Mouse (Mus musculus) lung, embryonic 16.5 days (tissue): ENCODE results near the gene Mafk. TPM values are rescaled to one million over a fixed set of nuclear protein-coding genes. Genes with fewer than 3 reads are reported as not detected.

Experiments used
- ATAC-seq: fragments of 200-750 bp; cut with Nextera tagmentation; 2 replicates; pipeline ENCODE4 v1.8.0; 2017; ENCODE audit warnings: low read depth, mild to moderate bottlenecking, moderate library complexity
- H3K27ac ChIP-seq: fragments of 300-500 bp; sonication (generic); 2 replicates; pipeline ENCODE4 v1.5.1; 2014; ENCODE audit warnings: mild to moderate bottlenecking, control low read depth, low read length
- H3K27me3 ChIP-seq: fragments of 300-500 bp; sonication (generic); 2 replicates; pipeline ENCODE4 v1.6.1; 2014; ENCODE audit warnings: low read depth, low read length, mixed read lengths; ENCODE audit not compliant: control insufficient read depth, insufficient read depth
- H3K36me3 ChIP-seq: fragments of 300-500 bp; sonication (generic); 2 replicates; pipeline ENCODE4 v1.6.1; 2014; ENCODE audit warnings: low read length; ENCODE audit not compliant: control insufficient read depth, insufficient read depth
- H3K4me1 ChIP-seq: fragments of 300-500 bp; sonication (generic); replicated peaks from 2 replicates; pipeline ENCODE4 v1.6.1; 2014; ENCODE audit warnings: low read length, mixed read lengths; ENCODE audit not compliant: control insufficient read depth, insufficient read depth
- H3K4me2 ChIP-seq: fragments of 300-500 bp; sonication (generic); 2 replicates; pipeline ENCODE4 v1.6.1; 2014; ENCODE audit warnings: low read depth, low read length, control low read depth
- H3K4me3 ChIP-seq: fragments of 300-500 bp; sonication (generic); 2 replicates; pipeline ENCODE4 v1.5.1; 2014; ENCODE audit warnings: mild to moderate bottlenecking, low read length, control low read depth
- H3K9ac ChIP-seq: fragments of 300-500 bp; sonication (generic); 2 replicates; pipeline ENCODE4 v1.6.1; 2014; ENCODE audit warnings: low read length, control low read depth
- H3K9me3 ChIP-seq: fragments of 300-500 bp; sonication (generic); 2 replicates; pipeline ENCODE4 v1.6.1; 2016; ENCODE audit warnings: low read length; ENCODE audit not compliant: control insufficient read depth
- WGBS: fragments of 180-500 bp; shearing (Covaris S2); extraction: QIAGEN DNeasy Blood & Tissue Kit; methylation state at CpG from one replicate; pipeline ENCODE4 v1.1.7; 2014; 5-methylcytosine and 5-hydroxymethylcytosine counted together
- polyA plus RNA-seq: library from polyadenylated mRNA; unstranded; fragments of >200 nt; fragmentation: Nextera tagmentation; extraction: Ambion mirVana; gene quantifications from 2 replicates; pipeline ENCODE4 v1.2.1, GENCODE M21; 2015

Mafk gene
- polyA plus RNA-seq, 1 experiment from 2014 or later, result 16.3 TPM

DNA sequence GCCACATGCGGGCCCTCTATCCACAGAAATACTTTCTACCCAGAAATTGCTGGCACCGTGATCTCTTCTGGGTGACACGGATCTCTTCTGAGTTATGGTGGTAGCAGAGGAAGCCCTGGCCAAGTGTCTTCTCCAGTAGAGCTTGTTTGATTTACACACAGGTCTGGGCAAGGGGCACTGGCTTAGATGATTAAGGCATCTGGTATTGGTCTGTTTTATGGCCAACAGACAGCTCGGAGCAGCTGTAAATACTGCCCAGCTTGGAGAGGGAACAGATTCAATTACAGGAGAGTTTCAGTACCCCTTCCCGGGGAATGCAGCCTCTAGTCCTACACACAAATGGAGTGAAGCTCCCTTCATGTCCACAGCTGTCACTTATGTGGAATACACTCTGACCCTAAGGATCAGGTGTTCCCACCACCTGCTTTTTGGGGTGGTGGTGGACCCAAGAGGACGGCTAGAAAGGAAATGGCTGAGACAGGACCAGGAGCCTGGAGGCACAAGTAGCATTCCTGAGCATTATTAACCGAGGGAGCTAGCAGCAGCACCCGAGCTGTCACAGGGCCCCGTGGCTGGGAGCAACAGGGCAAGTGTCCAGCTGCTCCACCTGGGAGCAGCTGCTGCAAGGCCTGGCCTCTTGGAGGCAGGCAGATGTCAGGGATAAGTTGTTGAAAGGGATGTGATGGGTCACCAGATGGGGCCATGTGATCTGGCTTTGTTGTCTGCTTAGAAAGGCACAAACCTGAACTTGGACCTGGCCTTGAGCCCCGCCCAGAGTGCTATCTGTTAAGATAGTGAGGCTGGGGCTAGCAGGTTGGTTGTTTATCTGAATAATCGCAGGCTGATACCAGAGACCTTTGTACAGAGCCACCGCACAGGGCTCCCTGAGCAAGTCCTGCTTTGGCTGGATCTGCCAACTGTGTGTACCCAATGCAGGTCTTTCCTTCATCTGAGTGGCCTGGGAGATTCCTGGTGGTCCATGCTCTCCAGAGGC is 30.4 kb downstream of the Mafk start:
- no peak overlapping the region for H3K4me2 ChIP-seq
- 71% methylated on average over 12 of the region's 12 CpGs for WGBS
- peaks cover 17% of the 10 kb centered on the region for H3K36me3 ChIP-seq

DNA sequence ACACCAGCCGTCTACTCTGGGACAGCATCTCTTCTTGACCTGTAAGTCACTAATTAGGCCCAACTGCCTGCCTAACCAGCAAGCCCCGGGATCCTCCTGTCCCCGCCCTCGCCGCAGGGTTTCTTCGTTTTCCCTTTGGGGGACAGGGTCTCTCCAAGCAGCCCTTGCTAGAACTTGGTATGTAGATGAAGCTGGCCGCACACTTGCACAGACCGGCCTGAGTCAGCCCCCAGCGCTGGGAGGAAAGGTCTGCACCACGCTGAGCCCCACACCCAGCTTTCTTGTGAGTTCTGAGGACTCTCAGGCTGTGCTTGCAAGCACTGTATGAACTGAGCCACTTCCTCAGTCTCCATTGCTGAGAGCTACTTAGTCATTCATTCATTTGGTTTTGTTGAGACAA is 33.2 kb downstream of the Mafk start:
- Histone ChIP-seq H3K4me2 (no peak overlapping the region), H3K27ac (no peak overlapping the region), H3K9ac (no peak overlapping the region), H3K4me3 (no peak overlapping the region), H3K27me3 (no peaks in the 10 kb centered on the region), H3K4me1 (peaks cover 8% of the 10 kb centered on the region), H3K9me3 (no peaks in the 10 kb centered on the region), H3K36me3 (peaks cover 17% of the 10 kb centered on the region)
- 88% methylated on average over 10 of the region's 10 CpGs for WGBS
- no peak for ATAC-seq

More for the DNA sequence above, 30.4 kb downstream of the Mafk start:
- no peaks in the 10 kb centered on the region for H3K27me3 ChIP-seq
- H3K27ac ChIP-seq, result no peak overlapping the region
- H3K9ac ChIP-seq, result no peak overlapping the region
- H3K4me1 ChIP-seq, result peaks cover 8% of the 10 kb centered on the region
- H3K4me3 ChIP-seq, result no peak overlapping the region
- no peak for ATAC-seq
- no peaks in the 10 kb centered on the region for H3K9me3 ChIP-seq

DNA sequence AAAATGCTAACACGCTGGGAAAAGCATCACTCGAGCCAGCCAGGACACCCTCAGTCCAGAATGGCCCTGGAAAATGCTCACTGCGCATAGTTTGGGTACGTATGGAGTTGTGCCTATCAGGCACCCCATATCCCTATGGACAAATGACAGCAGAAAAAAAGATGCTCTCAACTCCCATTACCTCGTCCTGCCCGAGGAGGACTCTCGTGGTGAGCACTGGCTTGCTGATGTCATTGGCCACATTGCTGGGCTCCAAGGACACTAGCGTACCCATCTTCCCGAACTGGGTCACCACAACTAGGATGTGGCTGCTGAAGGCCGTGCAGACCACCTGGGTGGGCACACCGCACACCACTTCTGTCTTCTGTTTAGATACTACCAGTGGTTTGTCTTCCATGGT is 34.6 kb downstream of the Mafk start:
- no peaks in the 10 kb centered on the region for H3K9me3 ChIP-seq
- peak overlapping the region; percentile 81 for H3K4me2 ChIP-seq
- peak overlapping the region; percentile 99 for H3K4me3 ChIP-seq
- peaks cover 8% of the 10 kb centered on the region for H3K4me1 ChIP-seq
- no peak overlapping the region for H3K27ac ChIP-seq
- WGBS, result 35% methylated on average over 11 of the region's 11 CpGs
- H3K27me3 ChIP-seq, result no peaks in the 10 kb centered on the region
- H3K36me3 ChIP-seq, result peaks cover 17% of the 10 kb centered on the region
- no peak for ATAC-seq
- H3K9ac ChIP-seq, result peak overlapping the region; percentile 89

DNA sequence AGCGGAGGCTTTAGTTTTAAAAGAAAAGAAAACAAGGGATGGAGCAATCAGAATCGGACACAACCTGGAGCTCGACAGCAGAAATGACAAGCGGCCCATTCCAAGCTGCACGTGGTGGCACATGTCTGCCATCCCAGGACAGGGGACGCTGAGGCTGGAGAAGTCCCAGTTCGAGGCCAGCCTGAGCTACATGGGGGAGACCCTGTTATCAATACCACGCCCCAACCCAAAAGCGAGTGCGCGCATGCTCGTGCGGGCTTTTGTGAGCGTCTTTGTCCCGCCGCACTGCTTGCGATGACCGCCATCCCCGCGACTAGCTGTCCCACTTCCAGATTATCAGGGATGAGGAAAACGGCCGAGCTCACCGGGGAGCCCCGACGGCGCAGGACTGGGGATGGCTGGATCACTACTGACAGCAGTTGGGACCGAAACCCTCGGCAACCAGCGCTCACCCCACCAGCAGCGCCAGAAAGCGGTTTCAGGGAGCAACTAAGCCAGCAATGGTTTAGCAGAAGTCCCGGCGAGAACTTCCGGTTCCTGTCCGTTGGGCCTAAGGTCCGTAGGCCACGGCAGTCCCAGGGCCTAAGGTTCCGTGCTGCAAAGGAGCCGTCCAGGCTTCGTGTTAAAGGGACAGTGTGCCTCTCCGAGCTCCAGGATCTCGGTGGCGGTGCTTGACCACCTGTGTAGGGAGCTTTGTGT is 35.2 kb downstream of the Mafk start, which contains the start of the genes Gm26938 and Psmg3:
Gene Gm26938 (minus strand): TSS at position 51 of the 699 bp plus-strand sequence.
Gene Psmg3 (minus strand): TSS at position 529 of the 699 bp plus-strand sequence.
- peaks cover 8% of the 10 kb centered on the region for H3K4me1 ChIP-seq
- H3K27me3 ChIP-seq, result no peaks in the 10 kb centered on the region
- H3K9me3 ChIP-seq, result no peaks in the 10 kb centered on the region
- 1% methylated on average over 43 of the region's 43 CpGs for WGBS
- peaks cover 17% of the 10 kb centered on the region for H3K36me3 ChIP-seq
- H3K4me2 ChIP-seq, result peak within 1 kb of the TSS; percentile 81
- H3K27ac ChIP-seq, result peak within 1 kb of the TSS; percentile 59
- peak within 1 kb of the TSS; percentile 89 for H3K9ac ChIP-seq
- H3K4me3 ChIP-seq, result peak within 1 kb of the TSS; percentile 99
- ATAC-seq, result peak; percentile 89

DNA sequence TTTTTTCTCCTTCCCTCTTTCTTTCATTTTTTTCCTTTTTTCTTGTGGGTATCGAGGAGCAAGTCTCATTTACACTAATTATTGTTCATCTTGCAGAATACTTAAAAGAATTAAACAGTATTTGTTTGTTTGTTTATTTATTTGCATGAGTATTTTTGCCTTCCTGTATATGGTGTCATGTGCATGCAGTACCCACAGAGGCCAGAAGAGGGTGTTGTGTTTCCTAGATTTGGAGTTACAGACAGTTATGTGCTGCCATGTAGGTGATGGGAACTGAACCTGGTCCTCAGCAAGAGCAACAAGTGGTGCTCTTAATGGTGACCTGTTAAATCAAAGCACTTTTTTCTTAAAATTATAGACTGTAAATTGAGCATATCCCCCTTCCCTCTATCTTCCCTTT is 36.3 kb downstream of the Mafk start:
- H3K9ac ChIP-seq, result no peak overlapping the region
- H3K4me1 ChIP-seq, result peaks cover 8% of the 10 kb centered on the region
- 86% methylated on average over 1 of the region's 1 CpGs for WGBS
- ATAC-seq, result no peak
- H3K9me3 ChIP-seq, result no peaks in the 10 kb centered on the region
- no peak overlapping the region for H3K4me3 ChIP-seq
- H3K27me3 ChIP-seq, result no peaks in the 10 kb centered on the region
- no peak overlapping the region for H3K27ac ChIP-seq
- no peak overlapping the region for H3K4me2 ChIP-seq
- H3K36me3 ChIP-seq, result peaks cover 9% of the 10 kb centered on the region

DNA sequence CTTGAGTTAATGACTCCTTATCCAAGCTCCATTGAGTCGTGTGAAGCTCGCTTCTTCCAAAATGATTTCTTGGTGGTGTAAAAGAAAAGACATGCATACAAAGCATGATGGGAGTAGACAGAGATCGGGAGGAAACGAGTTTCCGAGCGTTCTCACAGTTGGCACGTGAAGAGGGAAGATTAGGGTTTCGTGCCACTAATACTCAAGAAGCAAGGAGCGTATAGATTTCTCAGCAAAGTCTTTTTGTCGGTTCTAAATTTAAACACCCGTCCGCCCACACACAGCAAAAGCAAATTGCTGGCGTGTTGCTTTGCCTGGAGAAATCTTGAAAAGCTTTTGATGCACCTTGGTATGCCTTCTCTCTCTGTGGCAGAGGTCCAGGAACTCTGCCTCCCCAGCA is 38.1 kb downstream of the Mafk start:
- Histone ChIP-seq H3K9ac (no peak overlapping the region), H3K27me3 (no peaks in the 10 kb centered on the region), H3K4me1 (peaks cover 8% of the 10 kb centered on the region), H3K27ac (no peak overlapping the region), H3K9me3 (no peaks in the 10 kb centered on the region), H3K4me3 (no peak overlapping the region), H3K4me2 (no peak overlapping the region), H3K36me3 (no peaks in the 10 kb centered on the region)
- no peak for ATAC-seq
- WGBS, result 72% methylated on average over 13 of the region's 13 CpGs

DNA sequence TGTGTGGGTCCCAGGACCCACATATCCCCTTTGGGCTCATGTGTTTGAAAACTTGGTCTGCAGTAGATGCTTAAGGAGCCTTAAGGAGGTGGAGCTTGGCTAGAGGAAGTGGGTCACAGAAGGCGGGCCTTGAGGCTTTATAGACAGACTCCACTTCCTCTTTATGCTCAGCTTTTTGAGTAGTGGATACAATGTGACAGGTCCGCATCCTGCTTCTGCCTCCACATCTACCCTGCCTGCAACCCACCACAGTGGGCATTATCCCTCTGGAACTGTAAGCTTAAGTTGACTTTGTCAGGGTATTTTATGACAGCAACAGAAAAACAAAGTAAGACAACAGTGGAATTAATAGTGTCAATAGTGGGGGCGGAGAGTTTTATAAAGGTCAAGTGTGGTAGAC is 39.4 kb downstream of the Mafk start:
- Histone ChIP-seq H3K4me1 (peaks cover 4% of the 10 kb centered on the region), H3K27me3 (no peaks in the 10 kb centered on the region), H3K9me3 (no peaks in the 10 kb centered on the region), H3K4me2 (no peak overlapping the region), H3K36me3 (no peaks in the 10 kb centered on the region), H3K4me3 (no peak overlapping the region), H3K9ac (no peak overlapping the region), H3K27ac (no peak overlapping the region)
- no peak for ATAC-seq
- WGBS, result 70% methylated on average over 3 of the region's 3 CpGs

DNA sequence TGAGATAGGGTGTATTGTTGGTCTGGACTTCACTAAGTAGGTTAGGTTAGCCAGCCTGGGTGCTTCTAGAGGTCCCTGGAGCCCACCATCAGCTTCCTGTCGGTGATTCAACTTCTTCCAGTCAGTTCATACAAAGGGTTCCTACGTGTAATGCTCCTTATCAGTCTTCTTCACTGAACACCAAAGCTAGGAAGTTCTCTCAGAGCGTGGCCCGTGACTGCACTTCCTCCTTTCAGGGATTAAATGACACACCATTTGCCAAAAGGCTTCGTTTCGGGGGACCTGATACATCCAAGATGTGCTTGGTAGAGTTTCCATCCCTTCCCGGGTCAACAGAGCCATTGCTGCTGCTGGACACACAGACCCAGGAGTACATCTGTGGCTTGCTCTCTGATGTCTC is 40.8 kb downstream of the Mafk start:
- Histone ChIP-seq H3K4me2 (no peak overlapping the region), H3K9ac (no peak overlapping the region), H3K4me1 (no peaks in the 10 kb centered on the region), H3K4me3 (no peak overlapping the region), H3K9me3 (no peaks in the 10 kb centered on the region), H3K27ac (no peak overlapping the region), H3K36me3 (no peaks in the 10 kb centered on the region), H3K27me3 (no peaks in the 10 kb centered on the region)
- 58% methylated on average over 7 of the region's 7 CpGs for WGBS
- ATAC-seq, result no peak

DNA sequence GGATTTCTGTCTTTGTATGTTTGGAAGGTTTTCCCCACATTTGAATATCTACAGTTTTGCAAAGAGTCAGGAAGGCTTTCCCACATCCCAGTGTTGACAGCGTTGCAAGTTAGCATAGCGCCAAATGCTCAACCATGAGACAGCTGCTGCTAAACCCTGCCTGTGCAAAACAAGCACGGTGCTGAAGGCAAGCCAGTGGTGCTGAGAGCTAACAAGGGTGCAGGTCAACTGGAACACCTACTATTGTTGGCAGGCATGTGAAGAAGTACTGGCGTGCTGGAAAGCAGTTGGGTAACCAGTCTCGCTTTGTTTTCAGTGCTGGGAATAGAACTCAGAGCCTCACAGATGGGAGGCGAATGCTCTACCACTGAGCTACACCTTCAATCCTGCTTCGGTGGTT is 44.4 kb downstream of the Mafk start:
- Histone ChIP-seq H3K9ac (no peak overlapping the region), H3K4me3 (no peak overlapping the region), H3K4me1 (no peaks in the 10 kb centered on the region), H3K4me2 (no peak overlapping the region), H3K36me3 (no peaks in the 10 kb centered on the region), H3K27ac (no peak overlapping the region), H3K9me3 (no peaks in the 10 kb centered on the region), H3K27me3 (no peaks in the 10 kb centered on the region)
- ATAC-seq, result no peak
- 76% methylated on average over 7 of the region's 7 CpGs for WGBS
